Mouse (Mus musculus): Measurements from ENCODE around the gene Slc25a39. TPM values are rescaled to one million over a fixed set of nuclear protein-coding genes. Genes with fewer than 3 reads are reported as not detected.

The Slc25a39 gene
- polyA plus RNA-seq, 1 experiment, result 88.4 TPM

DNA sequence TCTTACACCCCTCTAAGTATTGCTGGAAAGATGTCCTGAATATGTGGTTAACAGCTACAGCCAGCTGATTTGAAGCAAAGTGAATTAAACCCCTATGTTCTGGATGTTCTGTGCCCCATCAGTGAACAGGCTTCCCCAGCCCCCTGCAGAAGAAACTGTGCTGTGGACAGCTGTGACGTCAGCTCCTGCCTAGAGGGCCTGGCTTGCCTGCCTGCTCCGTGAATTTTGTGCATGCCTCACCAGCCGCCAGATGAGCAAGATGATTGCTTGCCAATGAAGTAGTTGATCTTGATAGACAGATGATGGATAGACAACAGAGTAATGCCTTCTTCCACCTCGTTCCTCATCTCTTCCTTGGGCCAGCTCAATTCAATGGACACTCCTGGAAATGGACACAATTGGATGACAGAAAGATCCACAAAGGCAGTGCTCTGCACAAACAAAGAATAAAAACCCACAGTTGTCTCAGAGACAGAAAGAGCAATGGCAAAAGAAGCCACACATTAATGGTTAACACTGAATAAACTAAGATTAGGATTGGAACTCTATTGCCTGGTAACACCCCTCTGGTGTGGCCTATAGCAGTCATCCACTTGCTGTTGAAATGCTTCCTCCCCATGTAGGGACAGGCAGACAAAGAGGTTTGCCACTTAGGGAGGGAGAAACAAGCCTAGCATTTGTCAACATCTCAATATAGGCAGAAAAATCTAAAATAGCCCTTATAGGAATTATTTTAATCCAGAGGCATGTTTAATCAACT is 26.2 kb downstream of the Slc25a39 start:
- Histone ChIP-seq H3K4me1 (ENCODE audit: control insufficient read depth, insufficient read depth, low read length) (peaks cover 2% of the 10 kb centered on the region), H3K4me3 (ENCODE audit: insufficient read depth, low read length) (no peak overlapping the region), H3K27ac (ENCODE audit: insufficient read depth, low read length) (no peak overlapping the region)
- no peak for TF ChIP-seq CTCF (IDR thresholded peaks at IDR 0.05; ENCODE audit: extremely low read depth, insufficient read depth, low read length)
- TF ChIP-seq POLR2A (IDR thresholded peaks at IDR 0.05; ENCODE audit: extremely low read depth, insufficient read depth, low read length), result no peak

- peaks cover 2% of the 10 kb centered on the region for H3K4me1 ChIP-seq (ENCODE audit: control insufficient read depth, insufficient read depth, low read length)
- TF ChIP-seq CTCF (IDR thresholded peaks at IDR 0.05; ENCODE audit: extremely low read depth, insufficient read depth, low read length), result no peak
- no peak for TF ChIP-seq POLR2A (IDR thresholded peaks at IDR 0.05; ENCODE audit: extremely low read depth, insufficient read depth, low read length)
These were observed 27.7 kb downstream of the Slc25a39 start for GRCm38 (mm10) chr11:102380091-102380490.

DNA sequence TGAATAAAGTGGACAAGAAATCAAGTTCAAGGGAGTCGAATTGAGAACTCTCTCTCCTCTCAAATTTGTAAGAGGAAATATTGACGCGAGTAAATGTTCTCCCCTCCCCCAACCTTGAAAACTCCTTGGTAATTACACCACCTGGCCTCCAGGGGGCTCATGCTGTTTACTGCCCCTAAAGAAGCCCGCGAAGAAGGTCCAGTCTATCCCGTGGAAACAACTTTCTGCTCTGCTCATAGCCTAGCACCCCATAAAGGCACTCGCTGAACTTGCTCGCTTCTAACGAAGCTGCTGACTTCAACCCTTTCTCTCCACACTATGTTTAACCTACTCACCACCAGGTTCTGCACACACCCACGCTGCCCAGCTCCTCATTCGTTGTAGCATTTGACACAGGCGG is 30.6 kb downstream of the Slc25a39 start:
- no peak overlapping the region for H3K4me3 ChIP-seq (ENCODE audit: insufficient read depth, low read length)
- TF ChIP-seq CTCF (IDR thresholded peaks at IDR 0.05; ENCODE audit: extremely low read depth, insufficient read depth, low read length) (no peak), POLR2A (IDR thresholded peaks at IDR 0.05; ENCODE audit: extremely low read depth, insufficient read depth, low read length) (no peak)
- H3K4me1 ChIP-seq (ENCODE audit: control insufficient read depth, insufficient read depth, low read length), result no peaks in the 10 kb centered on the region
- H3K27ac ChIP-seq (ENCODE audit: insufficient read depth, low read length), result no peak overlapping the region

More at GRCm38 (mm10) chr11:102380091-102380490, 27.7 kb downstream of the Slc25a39 start:
- Histone ChIP-seq H3K27ac (ENCODE audit: insufficient read depth, low read length) (no peak overlapping the region), H3K4me3 (ENCODE audit: insufficient read depth, low read length) (no peak overlapping the region)

DNA sequence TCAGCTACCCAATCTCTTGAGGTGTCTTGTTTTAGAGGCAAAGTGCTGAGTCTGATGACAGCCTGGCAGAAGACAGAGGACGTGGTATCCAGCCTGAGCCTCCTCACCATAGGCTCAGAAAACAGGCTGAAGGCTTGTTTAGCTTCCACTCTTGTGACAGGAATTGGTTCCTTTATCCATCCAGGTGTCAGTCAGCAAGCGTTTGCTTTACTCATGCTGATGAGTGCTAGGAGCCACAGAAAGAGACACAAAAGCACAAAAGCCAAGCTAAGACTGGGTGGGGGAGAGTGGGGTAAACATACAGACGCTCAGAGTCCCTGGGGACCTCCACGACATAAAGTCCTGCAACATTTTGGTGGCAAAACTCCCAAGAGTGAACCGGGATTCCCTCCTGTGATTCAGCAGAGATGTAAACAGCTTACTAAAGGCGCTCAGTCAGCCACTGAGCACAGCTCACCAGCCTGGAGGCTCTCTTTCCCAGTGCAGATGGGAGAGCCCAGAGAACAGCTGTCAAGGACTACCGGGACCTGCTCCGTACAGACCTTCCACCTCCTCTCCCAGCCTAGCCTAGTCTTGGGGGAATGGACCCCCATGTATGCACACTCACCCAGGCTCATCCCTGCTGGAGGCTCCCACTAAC is 31.4 kb downstream of the Slc25a39 start:
- H3K4me1 ChIP-seq (ENCODE audit: control insufficient read depth, insufficient read depth, low read length), result no peaks in the 10 kb centered on the region
- TF ChIP-seq POLR2A (IDR thresholded peaks at IDR 0.05; ENCODE audit: extremely low read depth, insufficient read depth, low read length) (no peak), CTCF (IDR thresholded peaks at IDR 0.05; ENCODE audit: extremely low read depth, insufficient read depth, low read length) (no peak)
- H3K27ac ChIP-seq (ENCODE audit: insufficient read depth, low read length), result no peak overlapping the region
- H3K4me3 ChIP-seq (ENCODE audit: insufficient read depth, low read length), result no peak overlapping the region

GRCm38 (mm10) chr11:102375196-102376173 is 32.3 kb downstream of the Slc25a39 start:
- Histone ChIP-seq H3K4me1 (ENCODE audit: control insufficient read depth, insufficient read depth, low read length) (no peaks in the 10 kb centered on the region), H3K4me3 (ENCODE audit: insufficient read depth, low read length) (no peak overlapping the region), H3K27ac (ENCODE audit: insufficient read depth, low read length) (no peak overlapping the region)
- no peak for TF ChIP-seq POLR2A (IDR thresholded peaks at IDR 0.05; ENCODE audit: extremely low read depth, insufficient read depth, low read length)
- TF ChIP-seq CTCF (IDR thresholded peaks at IDR 0.05; ENCODE audit: extremely low read depth, insufficient read depth, low read length), result no peak

GRCm38 (mm10) chr11:102374108-102374725 is 33.5 kb downstream of the Slc25a39 start:
- H3K4me1 ChIP-seq (ENCODE audit: control insufficient read depth, insufficient read depth, low read length), result no peaks in the 10 kb centered on the region
- TF ChIP-seq CTCF (IDR thresholded peaks at IDR 0.05; ENCODE audit: extremely low read depth, insufficient read depth, low read length) (no peak), POLR2A (IDR thresholded peaks at IDR 0.05; ENCODE audit: extremely low read depth, insufficient read depth, low read length) (no peak)

DNA sequence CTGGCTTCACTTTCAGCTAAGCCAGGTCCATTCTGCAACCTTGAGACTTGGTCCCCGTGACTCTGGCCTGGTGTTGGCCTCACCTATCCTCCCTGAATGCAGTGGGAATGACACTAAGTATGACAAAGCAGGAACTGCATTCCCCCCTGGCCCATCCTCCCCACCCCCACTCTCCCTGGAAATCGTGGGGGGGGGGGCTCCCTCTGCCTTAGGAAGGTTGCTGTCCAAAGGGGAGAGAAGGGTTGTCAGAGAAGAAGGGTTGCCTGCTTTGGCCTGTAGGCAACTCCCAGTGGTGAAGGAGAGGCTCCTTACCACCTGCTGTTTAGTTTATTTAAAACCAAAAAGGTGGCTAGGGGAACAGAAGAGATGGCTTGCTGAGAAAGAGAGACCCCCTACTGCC is 34.1 kb downstream of the Slc25a39 start:
- H3K27ac ChIP-seq (ENCODE audit: insufficient read depth, low read length), result no peak overlapping the region
- TF ChIP-seq POLR2A (IDR thresholded peaks at IDR 0.05; ENCODE audit: extremely low read depth, insufficient read depth, low read length), result no peak
- no peak for TF ChIP-seq CTCF (IDR thresholded peaks at IDR 0.05; ENCODE audit: extremely low read depth, insufficient read depth, low read length)
- H3K4me3 ChIP-seq (ENCODE audit: insufficient read depth, low read length), result no peak overlapping the region
- H3K4me1 ChIP-seq (ENCODE audit: control insufficient read depth, insufficient read depth, low read length), result no peaks in the 10 kb centered on the region

More at GRCm38 (mm10) chr11:102374108-102374725, 33.5 kb downstream of the Slc25a39 start:
- no peak overlapping the region for H3K4me3 ChIP-seq (ENCODE audit: insufficient read depth, low read length)
- no peak overlapping the region for H3K27ac ChIP-seq (ENCODE audit: insufficient read depth, low read length)

DNA sequence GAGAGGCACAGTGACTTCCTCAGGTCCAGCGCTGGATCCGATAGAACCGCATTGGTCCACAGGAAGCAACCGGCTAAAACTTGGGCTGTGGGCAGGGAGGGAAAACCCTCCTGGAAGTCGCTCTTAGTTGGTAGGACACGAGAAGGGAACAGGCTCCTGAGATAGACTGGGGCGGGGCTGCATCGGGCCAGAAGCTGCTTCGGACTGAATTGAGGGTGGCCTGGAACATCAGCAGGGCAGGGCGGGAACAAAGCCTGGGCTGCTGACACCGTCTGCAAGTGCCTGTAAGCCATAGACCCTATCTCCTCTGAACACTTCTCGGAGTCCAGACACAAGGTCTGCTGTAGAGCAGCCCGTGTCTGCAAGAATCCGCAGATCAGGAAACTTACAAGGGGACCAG is 34.8 kb downstream of the Slc25a39 start:
- Histone ChIP-seq H3K27ac (ENCODE audit: insufficient read depth, low read length) (no peak overlapping the region), H3K4me3 (ENCODE audit: insufficient read depth, low read length) (no peak overlapping the region), H3K4me1 (ENCODE audit: control insufficient read depth, insufficient read depth, low read length) (no peaks in the 10 kb centered on the region)
- no peak for TF ChIP-seq CTCF (IDR thresholded peaks at IDR 0.05; ENCODE audit: extremely low read depth, insufficient read depth, low read length)
- no peak for TF ChIP-seq POLR2A (IDR thresholded peaks at IDR 0.05; ENCODE audit: extremely low read depth, insufficient read depth, low read length)
